Mouse (Mus musculus) ovary, postnatal 36 days (tissue): Measurements from ENCODE around the gene Smco4.
"Not testable (repeated sequence)": the region's sequence is repeated elsewhere in the genome, so short reads cannot be mapped to it uniquely, and the experiment has no call there.

ENCODE experiments used
- DNase-seq: peaks from one replicate; pipeline ENCODE4 v3.0.0; 2022; ENCODE audit warnings: low spot score, mixed read lengths

Smco4 gene

GRCm38 (mm10) chr9:15541735-15542354, 48.6 kb downstream of the Smco4 start:
- no peak for DNase-seq

DNA sequence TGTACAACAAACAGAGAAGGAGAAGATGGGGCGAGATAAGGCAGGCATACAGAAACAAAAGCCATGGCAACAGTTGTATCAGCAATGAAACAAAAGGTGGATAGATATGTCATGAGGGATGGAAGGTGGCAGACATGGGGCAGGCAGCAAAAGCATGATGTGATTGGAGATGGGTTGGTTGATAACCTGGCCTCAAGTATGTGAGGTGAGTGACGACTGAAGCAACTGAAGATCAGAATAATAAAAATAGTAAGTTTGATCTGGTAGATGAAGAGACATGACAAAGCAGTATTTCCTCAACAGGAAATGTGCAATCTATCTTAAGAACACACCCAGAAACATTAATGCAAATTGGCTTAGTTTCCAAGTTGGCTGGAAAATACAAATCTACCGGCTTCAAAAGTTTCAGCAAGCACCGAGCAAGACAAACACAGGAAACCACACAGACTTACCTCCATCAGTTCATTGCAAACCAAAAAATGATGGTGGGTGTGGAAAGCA, 57.3 kb downstream of the Smco4 start:
- no peak for DNase-seq

DNA sequence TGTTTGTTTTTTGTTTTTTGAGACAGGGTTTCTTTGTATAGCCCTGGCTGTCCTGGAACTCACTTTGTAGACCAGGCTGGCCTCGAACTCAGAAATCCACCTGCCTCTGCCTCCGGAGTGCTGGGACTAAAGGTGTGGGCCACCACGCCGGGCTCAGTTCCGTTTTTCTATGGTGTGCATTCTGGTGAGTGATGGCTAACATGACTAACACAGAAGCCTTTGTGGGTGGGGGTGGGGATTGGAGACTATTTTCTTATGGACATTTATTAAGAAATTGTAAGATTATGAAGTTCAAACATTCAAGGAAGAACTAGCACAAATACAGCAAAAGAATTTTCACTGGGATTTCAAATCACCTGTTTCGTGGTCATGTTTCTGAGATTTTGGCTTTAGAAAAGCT, 57.8 kb downstream of the Smco4 start:
- not testable (repeated sequence) for DNase-seq

DNA sequence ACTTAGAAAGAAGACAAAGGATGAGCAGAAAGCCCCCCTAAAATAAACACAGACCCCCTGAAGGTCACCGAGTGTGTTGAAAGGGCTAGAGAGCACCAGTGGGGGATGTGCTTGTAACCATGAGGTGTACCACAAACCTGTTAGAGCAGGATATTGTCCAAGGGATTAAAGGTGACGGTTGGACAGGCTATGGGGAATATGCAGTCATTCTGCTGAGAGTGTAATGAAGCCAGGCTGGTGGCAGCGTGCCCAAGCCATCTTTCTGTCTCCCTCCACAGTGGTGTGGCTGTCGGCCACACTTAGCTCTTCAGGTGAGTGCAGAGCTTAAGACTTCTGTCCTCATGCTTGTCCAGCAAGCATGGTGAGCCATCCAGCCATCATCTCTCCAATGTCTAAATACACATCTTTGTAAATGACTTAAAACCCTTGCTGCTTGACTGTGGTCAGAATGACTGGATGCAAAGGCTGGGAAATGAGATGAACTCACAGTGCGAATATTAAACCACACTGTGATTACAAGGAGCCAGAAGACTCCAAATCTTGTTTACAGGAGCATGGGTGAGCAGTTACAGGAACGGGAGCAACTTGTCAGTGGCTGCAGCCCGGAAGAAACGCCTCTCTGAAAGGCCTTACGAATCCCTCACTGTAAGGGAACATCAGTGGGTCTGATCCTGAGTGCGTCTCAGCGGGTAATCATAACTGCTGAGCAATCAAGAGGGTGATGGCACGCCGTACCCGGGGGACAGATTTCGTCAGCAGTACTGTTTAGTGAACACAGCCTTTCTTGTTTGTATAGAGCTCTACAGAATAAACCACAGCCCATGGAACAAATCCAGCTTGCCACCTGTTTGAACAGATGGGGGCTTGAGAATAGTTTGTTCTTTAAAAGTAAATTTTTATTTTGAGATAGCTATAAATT, 59.0 kb downstream of the Smco4 start:
- DNase-seq = no peak

GRCm38 (mm10) chr9:15553322-15553721, 60.1 kb downstream of the Smco4 start:
- no peak for DNase-seq

GRCm38 (mm10) chr9:15560451-15560850, 67.2 kb downstream of the Smco4 start:
- no peak for DNase-seq

- no peak for DNase-seq
Measured at GRCm38 (mm10) chr9:15562353-15562752, 69.1 kb downstream of the Smco4 start.

- no peak for DNase-seq
Measured at GRCm38 (mm10) chr9:15574750-15575454, 81.7 kb downstream of the Smco4 start.

DNA sequence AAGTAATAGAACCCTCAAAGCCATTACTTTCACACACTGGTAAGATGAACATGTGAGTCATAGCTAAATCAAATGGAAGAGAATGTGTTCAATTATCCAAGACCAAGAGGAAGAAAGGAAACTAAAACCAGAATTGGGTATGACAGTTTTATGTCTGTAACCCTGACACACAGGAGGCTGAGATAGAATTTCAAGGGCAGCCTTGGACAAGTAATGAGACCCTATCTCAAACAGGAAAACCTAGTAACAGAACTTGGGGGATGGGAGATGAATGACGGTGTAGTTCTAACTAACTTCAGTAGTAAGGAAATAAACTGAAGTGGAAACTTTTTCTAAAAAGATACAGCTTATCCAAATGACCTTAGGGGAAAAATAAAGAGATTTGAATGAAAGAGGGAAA, 85.2 kb downstream of the Smco4 start:
- DNase-seq = no peak

- no peak for DNase-seq
Measured at GRCm38 (mm10) chr9:15578946-15579345, 85.7 kb downstream of the Smco4 start.

DNA sequence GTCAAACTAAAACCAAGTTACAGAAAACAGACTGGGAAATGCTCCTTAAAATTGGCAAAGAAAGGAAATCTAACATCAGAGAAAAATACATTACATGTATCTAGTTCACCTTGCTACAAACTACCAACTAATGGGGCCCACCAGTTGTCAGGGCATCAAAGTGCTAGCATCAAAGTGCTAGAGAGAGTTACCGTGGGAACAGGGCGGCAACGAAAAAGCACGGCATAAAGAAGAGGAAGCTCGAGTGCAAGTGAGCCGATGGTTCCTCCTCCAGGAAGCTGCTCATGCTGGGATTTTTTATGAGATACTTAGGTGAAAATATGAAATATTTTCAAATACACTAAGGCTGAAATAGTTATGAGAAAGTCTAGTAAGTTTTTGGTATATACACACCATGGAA, 86.9 kb downstream of the Smco4 start:
- no peak for DNase-seq

- DNase-seq = no peak
Measured at GRCm38 (mm10) chr9:15582026-15582425, 88.8 kb downstream of the Smco4 start.

DNA sequence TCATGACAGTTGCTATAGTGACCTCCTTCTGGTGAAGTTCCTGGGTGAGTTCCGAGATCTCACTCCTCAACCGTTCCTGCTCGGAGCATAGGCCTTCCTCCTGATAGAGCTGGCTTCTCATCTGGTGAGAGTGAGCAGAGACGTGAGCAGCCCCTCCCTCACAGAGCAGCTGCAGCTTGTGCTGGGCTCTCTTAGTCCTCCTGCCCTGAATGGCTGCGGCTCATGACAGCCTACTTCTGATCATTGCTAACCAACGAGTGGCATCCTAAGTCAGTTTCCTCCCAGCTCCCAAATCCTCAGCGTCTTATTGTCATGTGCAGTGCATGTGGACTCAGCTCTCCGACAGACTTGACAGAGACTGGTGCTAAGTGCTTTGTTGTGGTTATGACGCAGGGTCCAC, 91.0 kb downstream of the Smco4 start:
- no peak for DNase-seq

DNA sequence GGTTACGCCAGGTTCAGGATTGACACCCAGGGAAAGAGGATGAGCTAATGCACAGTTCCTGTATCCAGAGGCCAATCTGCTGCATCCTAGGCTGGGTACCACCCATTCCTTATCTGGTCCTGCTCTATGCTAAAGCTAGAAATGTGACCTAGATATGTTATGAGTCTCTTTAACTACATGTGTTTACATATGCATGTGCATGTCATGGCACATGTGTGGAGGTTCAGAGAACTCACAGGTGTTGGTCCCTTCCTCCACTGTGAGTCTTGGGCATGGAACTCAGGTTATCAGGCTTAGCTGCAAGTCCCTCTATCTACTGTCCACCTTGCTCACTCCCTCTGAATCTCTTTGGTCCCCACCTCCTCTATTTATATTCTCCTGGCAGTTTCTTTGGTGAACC, 92.7 kb downstream of the Smco4 start:
- DNase-seq = no peak

- no peak for DNase-seq
Measured at GRCm38 (mm10) chr9:15587157-15587854, 94.1 kb downstream of the Smco4 start.

- DNase-seq = no peak
Measured at GRCm38 (mm10) chr9:15594148-15594547, 100.9 kb downstream of the Smco4 start.
